Mouse (Mus musculus) neural tube, embryonic 13.5 days (tissue): ENCODE measurements around the gene 4930430F08Rik. TPM values are rescaled to one million over a fixed set of nuclear protein-coding genes. Genes with fewer than 3 reads are reported as not detected.

ENCODE experiments used
- ATAC-seq: fragments of 200-750 bp; cut with Nextera tagmentation; 2 replicates; pipeline ENCODE4 v1.8.0; 2017; ENCODE audit warnings: low read depth, mild to moderate bottlenecking, moderate TSS enrichment, moderate library complexity
- H3K27ac ChIP-seq: fragments of 300-500 bp; sonication (generic); replicated peaks from 2 replicates; pipeline ENCODE4 v1.5.1; 2015; ENCODE audit warnings: moderate library complexity, mild to moderate bottlenecking, inconsistent platforms
- H3K27me3 ChIP-seq: fragments of 300-500 bp; sonication (generic); 2 replicates; pipeline ENCODE4 v1.6.1; 2015; ENCODE audit warnings: mild to moderate bottlenecking, inconsistent platforms
- H3K36me3 ChIP-seq: fragments of 300-500 bp; sonication (generic); 2 replicates; pipeline ENCODE4 v1.6.1; 2015; ENCODE audit warnings: mild to moderate bottlenecking, inconsistent platforms
- H3K4me1 ChIP-seq: fragments of 300-500 bp; sonication (generic); replicated peaks from 2 replicates; pipeline ENCODE4 v1.6.1; 2015; ENCODE audit warnings: inconsistent platforms
- H3K4me2 ChIP-seq: fragments of 300-500 bp; sonication (generic); 2 replicates; pipeline ENCODE4 v1.6.1; 2015; ENCODE audit warnings: inconsistent platforms, mild to moderate bottlenecking, moderate library complexity
- H3K4me3 ChIP-seq: fragments of 300-500 bp; sonication (generic); 2 replicates; pipeline ENCODE4 v1.5.1; 2015; ENCODE audit warnings: mild to moderate bottlenecking, inconsistent platforms
- H3K9ac ChIP-seq: fragments of 300-500 bp; sonication (generic); 2 replicates; pipeline ENCODE4 v1.6.1; 2015; ENCODE audit warnings: moderate library complexity, mild to moderate bottlenecking, inconsistent platforms
- H3K9me3 ChIP-seq: fragments of 300-500 bp; sonication (generic); 2 replicates; pipeline ENCODE4 v1.6.1; 2016; ENCODE audit warnings: inconsistent platforms
- WGBS: fragments of 180-500 bp; shearing (Covaris S2); methylation state at CpG from one replicate; pipeline ENCODE4 v1.1.7; 2015; 5-methylcytosine and 5-hydroxymethylcytosine counted together
- polyA plus RNA-seq: library from polyadenylated mRNA; unstranded; fragments of >200 nt; fragmentation: Nextera tagmentation; extraction: Ambion mirVana; gene quantifications from 2 replicates; pipeline ENCODE4 v1.2.1, GENCODE M21; 2015

The 4930430F08Rik gene
- 12.3 and 12.8 TPM in 2 replicates for polyA plus RNA-seq

DNA sequence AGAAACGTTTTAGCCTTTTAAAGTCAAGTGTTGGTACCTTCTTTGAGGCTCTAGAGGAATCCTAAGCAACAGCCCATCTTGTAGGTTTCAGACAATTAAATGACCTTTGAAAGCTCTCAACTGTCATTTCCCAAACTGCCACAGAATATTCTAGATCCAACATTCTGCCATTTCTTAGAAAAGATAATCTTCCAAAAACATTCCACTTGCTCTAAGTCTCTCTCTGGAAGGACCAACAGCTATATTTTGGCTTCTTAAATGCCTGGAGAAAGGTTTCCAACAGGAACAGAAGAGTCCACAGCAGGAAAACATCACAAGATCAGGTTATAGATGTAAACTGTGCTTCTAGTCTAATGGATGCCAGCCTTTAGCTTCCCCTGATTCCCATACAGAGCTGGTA lies at the start of gene 4930430F08Rik, which contains the start of gene 1700017N19Rik:
Gene 4930430F08Rik (minus strand): TSS at position 101 of the 400 bp plus-strand sequence.
Gene 1700017N19Rik (plus strand): TSS at position 162 of the 400 bp plus-strand sequence.
- peak within 1 kb of the TSS; percentile 86 for H3K4me3 ChIP-seq
- no peak for ATAC-seq
- H3K4me2 ChIP-seq: peak within 1 kb of the TSS; percentile 68
- H3K9me3 ChIP-seq: no peaks in the 10 kb centered on the region
- H3K9ac ChIP-seq: peak within 1 kb of the TSS; percentile 86; the same call in 1 of the 2 replicates
- 87% methylated on average over 1 of the region's 1 CpGs for WGBS
- no peaks in the 10 kb centered on the region for H3K36me3 ChIP-seq
- no peak within 1 kb of the TSS for H3K27ac ChIP-seq
- H3K27me3 ChIP-seq: no peaks in the 10 kb centered on the region
- H3K4me1 ChIP-seq: peaks cover 11% of the 10 kb centered on the region

DNA sequence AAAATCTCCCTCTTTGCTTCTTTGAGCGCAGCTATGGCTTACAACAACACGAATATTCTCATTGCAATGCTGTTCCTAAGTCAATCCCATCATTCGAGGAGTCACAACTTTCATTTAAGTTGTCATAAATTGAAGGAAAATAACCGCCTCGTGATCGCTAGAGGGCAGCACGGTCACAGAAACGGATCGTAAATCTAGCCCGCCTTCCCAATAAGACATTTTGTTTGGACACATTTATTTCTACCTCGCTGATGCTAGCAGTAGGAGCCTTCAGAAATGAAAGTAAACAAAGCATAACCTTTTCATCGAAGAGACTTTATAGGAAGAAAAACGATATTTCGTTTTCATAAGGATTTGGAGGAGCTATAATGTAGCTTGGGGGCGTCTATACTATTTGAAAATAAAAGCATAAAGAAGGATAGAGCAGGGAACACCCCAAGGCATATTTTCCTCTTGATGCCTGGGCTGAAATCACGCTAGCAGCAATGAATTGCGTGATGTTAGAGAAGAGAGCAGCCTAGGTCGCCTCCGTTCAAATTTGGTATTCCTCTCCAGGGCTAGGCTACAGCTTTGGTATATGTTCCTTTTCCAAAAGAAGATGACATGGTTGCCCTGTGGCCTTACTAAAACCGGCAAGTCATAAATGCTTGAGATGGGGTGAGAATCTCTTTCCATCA lies 39.7 kb upstream of the 4930430F08Rik start:
- H3K9ac ChIP-seq: peak overlapping the region; percentile 12; the same call in 1 of the 2 replicates
- H3K9me3 ChIP-seq: no peaks in the 10 kb centered on the region
- WGBS: 24% methylated on average over 20 of the region's 20 CpGs
- H3K27me3 ChIP-seq: no peaks in the 10 kb centered on the region
- H3K4me2 ChIP-seq: peak overlapping the region; percentile 48
- peak; percentile 40; the same call in 1 of the 2 replicates for ATAC-seq
- H3K4me3 ChIP-seq: peak overlapping the region; percentile 13; the same call in 1 of the 2 replicates
- H3K27ac ChIP-seq: peak overlapping the region; percentile 14; the same call in 1 of the 2 replicates
- H3K4me1 ChIP-seq: peaks cover 4% of the 10 kb centered on the region; the same call in 1 of the 2 replicates
- H3K36me3 ChIP-seq: no peaks in the 10 kb centered on the region

DNA sequence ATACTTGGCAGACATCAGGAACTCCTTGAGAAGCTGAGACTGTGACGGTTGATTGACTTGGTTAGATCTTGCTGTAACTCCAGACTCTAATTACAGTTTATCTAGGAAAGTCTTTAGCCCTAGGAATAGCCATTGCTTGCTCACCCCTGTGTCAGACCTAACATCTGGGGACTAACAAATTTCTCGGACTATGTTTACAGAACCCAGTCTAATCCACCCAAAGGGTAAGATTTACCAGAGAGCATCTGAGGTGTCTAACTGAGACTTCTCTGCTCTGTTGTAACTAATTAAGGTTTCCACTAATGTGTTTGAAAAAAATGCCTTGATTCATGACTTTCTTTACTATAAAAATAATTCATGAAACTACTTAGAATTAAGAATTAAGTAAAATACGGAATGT lies 32.3 kb upstream of the 4930430F08Rik start:
- Histone ChIP-seq H3K9me3 (no peaks in the 10 kb centered on the region), H3K4me2 (no peak overlapping the region), H3K27ac (no peak overlapping the region), H3K4me1 (no peaks in the 10 kb centered on the region), H3K9ac (no peak overlapping the region), H3K27me3 (no peaks in the 10 kb centered on the region), H3K36me3 (no peaks in the 10 kb centered on the region), H3K4me3 (no peak overlapping the region)
- WGBS: 82% methylated on average over 3 of the region's 3 CpGs
- no peak for ATAC-seq

DNA sequence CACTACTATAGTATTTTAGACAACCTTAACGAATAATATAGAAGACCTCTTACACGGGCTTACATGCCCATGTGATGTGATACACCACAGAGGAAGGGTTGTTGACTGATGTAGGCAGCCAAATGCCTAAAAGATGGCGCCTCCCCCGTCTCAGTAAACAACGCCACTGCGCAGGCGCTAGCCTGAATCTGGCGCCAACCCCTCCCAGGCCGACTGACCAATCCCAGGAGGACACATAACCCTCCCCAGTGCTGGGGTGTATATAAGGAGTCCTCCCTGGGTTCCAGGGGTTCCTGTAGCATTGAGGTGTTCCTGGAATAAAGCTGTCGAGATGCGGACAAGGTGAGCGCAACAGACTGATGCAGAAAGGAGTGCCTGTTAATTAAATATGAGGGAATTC lies 29.8 kb upstream of the 4930430F08Rik start:
- Histone ChIP-seq H3K27ac (no peak overlapping the region), H3K27me3 (no peaks in the 10 kb centered on the region), H3K4me3 (no peak overlapping the region), H3K4me1 (no peaks in the 10 kb centered on the region), H3K36me3 (no peaks in the 10 kb centered on the region), H3K4me2 (no peak overlapping the region), H3K9me3 (no peaks in the 10 kb centered on the region), H3K9ac (no peak overlapping the region)
- WGBS: 94% methylated on average over 12 of the region's 12 CpGs
- ATAC-seq: no peak

DNA sequence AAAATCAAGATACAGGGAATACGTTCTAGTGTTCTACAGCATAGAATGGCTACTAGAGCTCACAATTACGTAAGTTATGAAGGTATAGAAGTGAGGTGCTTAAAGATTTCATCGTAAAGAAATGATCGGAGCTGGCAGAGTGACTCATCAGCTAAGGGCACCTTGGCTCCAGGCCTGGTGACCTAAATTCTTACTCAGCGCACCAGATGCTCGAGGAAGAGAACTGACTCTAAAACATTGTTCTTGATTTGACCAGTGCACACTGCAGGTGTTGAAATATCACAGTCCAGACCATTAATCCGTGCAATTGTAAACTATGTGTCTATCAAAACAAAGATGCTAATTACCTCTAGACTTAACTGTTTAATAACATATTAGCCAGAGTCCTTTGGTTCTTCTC lies 29.3 kb upstream of the 4930430F08Rik start:
- H3K4me2 ChIP-seq: no peak overlapping the region
- no peaks in the 10 kb centered on the region for H3K4me1 ChIP-seq
- H3K9me3 ChIP-seq: no peaks in the 10 kb centered on the region
- H3K27ac ChIP-seq: no peak overlapping the region
- ATAC-seq: no peak
- H3K27me3 ChIP-seq: no peaks in the 10 kb centered on the region
- 89% methylated on average over 7 of the region's 7 CpGs for WGBS
- H3K4me3 ChIP-seq: no peak overlapping the region
- H3K36me3 ChIP-seq: no peaks in the 10 kb centered on the region
- no peak overlapping the region for H3K9ac ChIP-seq

DNA sequence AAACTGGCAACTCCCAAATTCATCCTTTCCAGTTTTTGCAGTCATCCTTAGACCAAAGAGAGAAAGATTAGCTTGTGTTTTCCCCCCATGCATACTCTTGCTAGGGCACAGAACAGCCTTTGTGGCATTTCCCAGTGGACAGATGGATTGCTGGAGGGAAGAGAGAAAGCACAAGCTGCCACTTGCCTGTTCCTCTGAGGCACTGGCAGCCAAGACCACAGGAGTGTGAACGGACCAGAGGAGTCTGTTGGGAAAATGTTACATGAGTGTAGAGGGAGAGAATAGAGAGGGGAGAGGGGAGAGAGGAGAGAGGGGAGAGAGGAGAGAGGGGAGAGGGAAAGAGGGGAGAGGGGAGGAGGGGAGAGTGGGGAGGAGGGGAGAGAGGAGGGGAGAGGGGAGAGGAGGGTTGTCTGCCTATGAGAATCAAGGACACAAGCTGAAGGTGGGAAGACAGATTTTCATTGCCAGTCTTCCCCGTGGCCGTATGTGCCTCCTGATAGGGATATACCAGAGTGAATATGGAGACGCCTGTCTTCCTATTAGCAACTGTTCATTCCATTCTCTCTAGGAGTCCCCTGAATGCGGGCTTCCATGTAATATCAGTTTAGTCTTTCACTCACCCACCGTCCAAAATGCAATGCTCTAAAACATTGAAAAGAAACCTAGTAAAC lies 27.1 kb upstream of the 4930430F08Rik start:
- Histone ChIP-seq H3K9ac (no peak overlapping the region), H3K4me3 (no peak overlapping the region), H3K4me2 (no peak overlapping the region), H3K27me3 (no peaks in the 10 kb centered on the region), H3K9me3 (no peaks in the 10 kb centered on the region), H3K36me3 (no peaks in the 10 kb centered on the region), H3K4me1 (no peaks in the 10 kb centered on the region), H3K27ac (no peak overlapping the region)
- WGBS: 65% methylated on average over 6 of the region's 6 CpGs
- no peak for ATAC-seq

DNA sequence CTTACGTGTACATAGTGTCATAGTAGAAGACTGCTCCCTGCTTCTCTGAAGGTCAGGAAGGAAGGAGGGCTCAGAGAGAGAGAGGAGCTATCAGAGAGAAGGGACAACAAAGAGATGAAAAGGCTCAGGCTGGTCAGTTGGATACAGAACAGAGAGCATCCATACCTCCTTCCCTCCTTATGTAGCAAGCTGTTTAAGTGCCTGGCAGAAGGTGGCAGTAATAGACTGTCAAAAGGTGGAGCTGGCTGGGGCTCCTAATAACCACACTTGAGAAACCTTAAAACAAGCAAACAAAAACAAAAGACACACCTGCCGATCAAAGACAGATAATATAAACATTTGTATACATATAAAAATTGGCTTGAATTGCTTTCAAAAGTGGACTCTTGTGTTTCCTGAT lies 14.0 kb upstream of the 4930430F08Rik start:
- Histone ChIP-seq H3K4me3 (no peak overlapping the region), H3K9ac (no peak overlapping the region), H3K4me2 (no peak overlapping the region), H3K4me1 (no peaks in the 10 kb centered on the region), H3K9me3 (no peaks in the 10 kb centered on the region), H3K27me3 (no peaks in the 10 kb centered on the region), H3K36me3 (no peaks in the 10 kb centered on the region), H3K27ac (no peak overlapping the region)
- ATAC-seq: peak; percentile 74; the same call in 1 of the 2 replicates
- WGBS: 71% methylated on average over 2 of the region's 2 CpGs

DNA sequence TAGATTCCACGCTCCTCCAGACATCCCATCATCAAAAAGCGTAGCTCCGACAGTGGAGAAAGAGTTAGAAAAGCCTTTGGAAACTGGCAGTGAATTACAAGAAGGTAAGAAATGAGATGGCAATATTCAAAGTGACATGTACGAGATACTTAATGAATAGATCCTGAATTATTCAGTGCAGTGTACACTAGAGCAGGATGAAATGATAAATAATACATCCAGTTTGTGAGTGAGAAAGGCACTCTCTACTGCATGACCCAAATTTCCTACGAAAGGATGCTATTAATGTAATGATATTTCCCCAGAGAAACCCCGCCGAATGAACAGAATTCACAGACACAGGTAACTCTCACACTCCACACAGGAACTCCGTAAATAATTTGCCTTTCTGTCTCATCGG lies 13.3 kb upstream of the 4930430F08Rik start:
- Histone ChIP-seq H3K4me1 (no peaks in the 10 kb centered on the region), H3K36me3 (no peaks in the 10 kb centered on the region), H3K27ac (no peak overlapping the region), H3K4me2 (no peak overlapping the region), H3K4me3 (no peak overlapping the region), H3K9me3 (no peaks in the 10 kb centered on the region), H3K27me3 (no peaks in the 10 kb centered on the region), H3K9ac (no peak overlapping the region)
- no peak for ATAC-seq
- WGBS: 75% methylated on average over 9 of the region's 9 CpGs

DNA sequence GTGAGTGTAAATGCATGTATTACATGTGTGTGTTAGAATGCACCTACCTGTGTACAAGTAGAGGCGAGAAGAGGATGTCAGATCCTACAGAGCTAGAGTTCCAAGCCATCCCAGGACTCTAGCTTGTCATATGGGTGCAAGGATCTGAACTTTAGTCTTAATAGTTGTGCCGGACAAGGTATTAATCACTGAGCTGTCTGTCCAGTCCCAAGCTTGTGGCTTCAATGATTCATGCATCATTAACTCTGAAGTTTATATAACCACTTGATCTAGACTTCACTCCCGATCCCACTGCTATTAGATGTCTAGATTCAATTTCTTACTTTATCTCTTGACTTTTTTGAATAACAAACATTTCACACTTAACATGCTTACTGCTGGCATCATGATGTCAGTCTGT lies 8.1 kb upstream of the 4930430F08Rik start:
- no peak for ATAC-seq
- no peak overlapping the region for H3K9ac ChIP-seq
- H3K4me2 ChIP-seq: no peak overlapping the region
- H3K36me3 ChIP-seq: no peaks in the 10 kb centered on the region
- H3K27me3 ChIP-seq: no peaks in the 10 kb centered on the region
- H3K9me3 ChIP-seq: no peaks in the 10 kb centered on the region
- H3K4me3 ChIP-seq: no peak overlapping the region
- no peak overlapping the region for H3K27ac ChIP-seq
- 78% methylated on average over 3 of the region's 3 CpGs for WGBS
- no peaks in the 10 kb centered on the region for H3K4me1 ChIP-seq

DNA sequence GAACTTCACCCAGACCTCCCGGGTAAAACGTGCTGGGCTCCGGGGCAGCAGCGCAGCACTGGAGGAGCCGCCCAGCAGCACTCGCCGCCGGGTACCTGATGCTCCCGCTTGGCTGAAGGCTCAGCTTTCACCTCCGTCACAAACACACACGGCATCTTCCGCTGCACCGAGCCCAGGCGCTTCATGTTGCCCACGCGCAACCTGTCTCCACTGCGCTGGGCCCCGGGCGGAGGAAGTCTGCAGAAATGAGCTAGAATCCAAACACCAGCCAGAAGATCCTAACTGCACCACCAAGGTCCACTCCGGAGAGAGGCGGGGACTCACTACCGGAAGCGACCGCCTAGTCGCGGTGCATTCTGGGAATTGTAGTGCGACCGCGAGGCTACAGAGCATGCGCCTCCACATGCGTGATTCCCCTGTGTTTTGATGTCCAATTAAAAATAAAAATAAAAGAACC lies 1.3 kb downstream of the 4930430F08Rik start:
- Histone ChIP-seq H3K4me3 (peak overlapping the region; percentile 86), H3K9ac (peak overlapping the region; percentile 86), H3K4me2 (peak overlapping the region; percentile 68), H3K27ac (peak overlapping the region; percentile 84), H3K9me3 (no peaks in the 10 kb centered on the region), H3K4me1 (peaks cover 11% of the 10 kb centered on the region), H3K36me3 (peaks cover 9% of the 10 kb centered on the region; the same call in 1 of the 2 replicates), H3K27me3 (no peaks in the 10 kb centered on the region)
- ATAC-seq: peak; percentile 99
- WGBS: under 1% methylated on average over 31 of the region's 31 CpGs

DNA sequence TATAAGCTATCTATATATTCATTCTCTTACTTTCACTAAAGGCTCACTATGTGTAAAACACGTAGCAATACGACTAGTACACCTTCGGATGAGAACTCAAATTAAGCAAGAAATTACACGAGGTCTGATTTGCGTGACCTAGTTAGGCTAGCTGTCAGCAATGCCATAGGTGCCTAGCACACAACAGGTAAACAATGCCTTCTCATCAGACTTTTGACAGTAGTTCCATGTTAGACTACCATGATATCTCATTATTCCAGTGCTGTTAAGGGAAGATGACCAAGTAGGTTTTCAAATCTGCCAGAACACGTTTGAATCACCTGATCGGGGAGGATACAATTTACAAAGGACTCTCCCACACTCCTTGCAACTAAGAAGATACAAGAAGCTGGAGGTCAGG lies 1.7 kb downstream of the 4930430F08Rik start:
- H3K36me3 ChIP-seq: peaks cover 10% of the 10 kb centered on the region; the same call in 1 of the 2 replicates
- peak overlapping the region; percentile 86 for H3K9ac ChIP-seq
- H3K27me3 ChIP-seq: no peaks in the 10 kb centered on the region
- peak overlapping the region; percentile 68 for H3K4me2 ChIP-seq
- peaks cover 11% of the 10 kb centered on the region for H3K4me1 ChIP-seq
- 45% methylated on average over 7 of the region's 7 CpGs for WGBS
- peak overlapping the region; percentile 86 for H3K4me3 ChIP-seq
- ATAC-seq: peak; percentile 64; the same call in 1 of the 2 replicates
- peak overlapping the region; percentile 84 for H3K27ac ChIP-seq
- no peaks in the 10 kb centered on the region for H3K9me3 ChIP-seq

DNA sequence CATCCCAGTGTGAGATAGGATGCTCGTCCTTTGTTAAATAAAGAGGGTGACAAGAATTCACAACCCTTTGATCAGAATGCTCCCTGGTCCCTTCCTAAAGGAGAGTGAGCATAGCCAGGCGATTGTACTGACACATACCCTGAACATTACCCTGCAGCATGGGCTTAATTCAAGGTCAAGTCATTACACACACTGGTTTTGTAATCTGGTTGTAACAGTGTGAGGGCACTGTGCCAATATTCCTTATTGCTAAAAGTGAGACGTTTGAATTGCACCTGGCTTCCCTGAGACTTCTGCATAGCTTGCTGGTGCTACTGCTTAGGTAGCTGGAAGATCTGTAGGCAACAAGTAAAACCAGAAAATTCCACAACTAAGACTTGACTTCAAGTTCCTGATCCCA lies 6.0 kb downstream of the 4930430F08Rik start:
- Histone ChIP-seq H3K36me3 (peaks cover 10% of the 10 kb centered on the region; the same call in 1 of the 2 replicates), H3K4me3 (no peak overlapping the region), H3K9me3 (no peaks in the 10 kb centered on the region), H3K9ac (no peak overlapping the region), H3K4me1 (peaks cover 11% of the 10 kb centered on the region), H3K4me2 (no peak overlapping the region), H3K27me3 (no peaks in the 10 kb centered on the region), H3K27ac (no peak overlapping the region)
- WGBS: 85% methylated on average over 3 of the region's 3 CpGs
- ATAC-seq: no peak
